Mouse (Mus musculus) midbrain, embryonic 11.5 days (tissue): ENCODE measurements around the gene Ndufaf3. TPM values are rescaled to one million over a fixed set of nuclear protein-coding genes. Genes with fewer than 3 reads are reported as not detected.
"Not testable (repeated sequence)": the region's sequence is repeated elsewhere in the genome, so short reads cannot be mapped to it uniquely, and the experiment has no call there.

Experiments
- ATAC-seq: fragments of 200-750 bp; cut with Nextera tagmentation; 2 replicates; pipeline ENCODE4 v1.8.0; 2017; ENCODE audit warnings: moderate TSS enrichment, moderate library complexity; ENCODE audit not compliant: low FRiP score
- DNase-seq: peaks from one replicate; pipeline ENCODE4 v3.0.0; 2015; ENCODE audit warnings: low spot score; ENCODE audit errors: missing footprints
- H3K27ac ChIP-seq: fragments of 300-500 bp; sonication (generic); 2 replicates; pipeline ENCODE4 v1.5.1; 2014; ENCODE audit warnings: low read depth, low read length
- H3K27me3 ChIP-seq: fragments of 300-500 bp; sonication (generic); 2 replicates; pipeline ENCODE4 v1.6.1; 2014; ENCODE audit warnings: mild to moderate bottlenecking, low read length, moderate library complexity, mixed read lengths; ENCODE audit not compliant: control insufficient read depth, insufficient read depth
- H3K36me3 ChIP-seq: fragments of 300-500 bp; sonication (generic); 2 replicates; pipeline ENCODE4 v1.6.1; 2014; ENCODE audit warnings: mild to moderate bottlenecking, low read length, moderate library complexity, mixed read lengths; ENCODE audit not compliant: control insufficient read depth, insufficient read depth
- H3K4me1 ChIP-seq: fragments of 300-500 bp; sonication (generic); 2 replicates; pipeline ENCODE4 v1.6.1; 2014; ENCODE audit warnings: low read length; ENCODE audit not compliant: control insufficient read depth, insufficient read depth
- H3K4me2 ChIP-seq: fragments of 300-500 bp; sonication (generic); 2 replicates; pipeline ENCODE4 v1.6.1; 2014; ENCODE audit warnings: mild to moderate bottlenecking, moderate library complexity
- H3K4me3 ChIP-seq: fragments of 300-500 bp; sonication (generic); 2 replicates; pipeline ENCODE4 v1.5.1; 2014; ENCODE audit warnings: low read depth, low read length
- H3K9ac ChIP-seq: fragments of 300-500 bp; sonication (generic); 2 replicates; pipeline ENCODE4 v1.6.1; 2014; ENCODE audit warnings: low read length
- H3K9me3 ChIP-seq: fragments of 300-500 bp; sonication (generic); 2 replicates; pipeline ENCODE4 v1.6.1; 2016; ENCODE audit warnings: low read length; ENCODE audit not compliant: control insufficient read depth
- WGBS: fragments of 180-500 bp; shearing (Covaris S2); extraction: QIAGEN DNeasy Blood & Tissue Kit; methylation state at CpG from one replicate; pipeline ENCODE4 v1.1.7; 2014; 5-methylcytosine and 5-hydroxymethylcytosine counted together
- polyA plus RNA-seq: library from polyadenylated mRNA; unstranded; fragments of >200 nt; fragmentation: Nextera tagmentation; extraction: Ambion mirVana; gene quantifications from 2 replicates; pipeline ENCODE4 v1.2.1, GENCODE M21; 2014

The Ndufaf3 gene
- 51.7 and 51.9 TPM in 2 replicates for polyA plus RNA-seq

GRCm38 (mm10) chr9:108566815-108567776, at the start of gene Ndufaf3:
Ndufaf3 (minus strand) TSS chr9:108567434.
- Histone ChIP-seq H3K27ac (peak within 1 kb of the TSS; percentile 85), H3K4me1 (peaks cover 32% of the 10 kb centered on the region), H3K4me2 (peak within 1 kb of the TSS; percentile 94), H3K36me3 (peaks cover 17% of the 10 kb centered on the region), H3K4me3 (peak within 1 kb of the TSS; percentile 69), H3K9me3 (no peaks in the 10 kb centered on the region), H3K27me3 (no peaks in the 10 kb centered on the region), H3K9ac (peak within 1 kb of the TSS; percentile 76)
- DNase-seq, result peak; percentile 100
- peak; percentile 82 for ATAC-seq
- under 1% methylated on average over 71 of the region's 73 CpGs for WGBS

DNA sequence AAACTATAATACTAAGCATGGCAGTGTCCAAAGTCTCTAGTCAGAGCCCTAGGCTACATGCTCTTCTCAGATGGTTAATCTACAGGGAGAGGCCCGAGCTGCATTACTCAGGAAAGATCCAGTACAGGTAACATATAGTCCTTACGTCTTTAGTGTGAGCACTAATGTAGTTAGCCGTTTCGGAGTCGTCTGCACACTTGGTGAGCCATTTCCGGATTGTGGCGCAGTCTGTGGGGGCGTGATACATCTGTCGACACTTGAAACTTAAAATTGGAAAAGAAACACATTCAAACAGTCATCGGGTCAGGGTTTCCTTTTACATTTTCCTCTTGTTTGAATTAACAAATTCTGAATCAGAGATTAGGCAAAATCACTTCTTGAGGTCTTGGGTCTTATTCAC, 44.3 kb upstream of the Ndufaf3 start:
- Histone ChIP-seq H3K36me3 (peaks cover 20% of the 10 kb centered on the region), H3K27ac (no peak overlapping the region), H3K27me3 (no peaks in the 10 kb centered on the region), H3K9ac (no peak overlapping the region), H3K9me3 (no peaks in the 10 kb centered on the region), H3K4me1 (no peaks in the 10 kb centered on the region), H3K4me2 (no peak overlapping the region), H3K4me3 (no peak overlapping the region)
- whole genome bisulfite sequencing, result 98% methylated on average over 10 of the region's 10 CpGs
- DNase-seq, result no peak
- no peak for ATAC-seq

- no peaks in the 10 kb centered on the region for H3K9me3 ChIP-seq
- ATAC-seq (no peak), DNase-seq (no peak)
- no peak overlapping the region for H3K27ac ChIP-seq
- no peaks in the 10 kb centered on the region for H3K27me3 ChIP-seq
- 95% methylated on average over 4 of the region's 4 CpGs for WGBS
- no peak overlapping the region for H3K4me2 ChIP-seq
- no peak overlapping the region for H3K4me3 ChIP-seq
- H3K36me3 ChIP-seq, result peaks cover 22% of the 10 kb centered on the region
- H3K4me1 ChIP-seq, result no peaks in the 10 kb centered on the region
- no peak overlapping the region for H3K9ac ChIP-seq
Measured at GRCm38 (mm10) chr9:108608889-108609288, 41.7 kb upstream of the Ndufaf3 start.

DNA sequence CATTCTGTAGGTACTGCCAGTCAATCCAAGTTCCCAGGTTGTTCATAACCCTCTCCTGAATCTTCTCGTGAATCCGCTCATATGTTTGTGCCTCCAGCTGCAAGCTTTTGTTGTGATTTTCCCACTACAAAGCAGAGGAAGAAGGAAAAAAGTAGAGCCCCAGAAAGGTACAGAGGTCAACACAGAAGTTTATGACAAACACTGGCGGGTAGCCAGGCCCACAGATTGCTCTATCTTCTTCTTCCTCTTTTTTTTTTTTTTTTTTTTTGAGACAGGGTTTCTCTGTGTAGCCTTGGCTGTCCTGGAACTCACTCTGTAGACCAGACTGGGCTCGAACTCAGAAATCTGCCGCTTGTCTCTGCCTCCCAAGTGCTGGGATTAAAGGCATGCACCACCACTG, 40.7 kb upstream of the Ndufaf3 start:
- H3K9ac ChIP-seq, H3K27ac ChIP-seq, H3K4me3 ChIP-seq, H3K9me3 ChIP-seq, H3K4me1 ChIP-seq, H3K27me3 ChIP-seq, H3K4me2 ChIP-seq, ATAC-seq, DNase-seq: not testable (repeated sequence)
- H3K36me3 ChIP-seq, result peaks cover 22% of the 10 kb centered on the region
- 97% methylated on average over 5 of the region's 5 CpGs for WGBS

GRCm38 (mm10) chr9:108601986-108602385, 34.8 kb upstream of the Ndufaf3 start:
- H3K4me1 ChIP-seq, result peaks cover 3% of the 10 kb centered on the region; the same call in 1 of the 2 replicates
- H3K27ac ChIP-seq, result no peak overlapping the region
- H3K9ac ChIP-seq, result no peak overlapping the region
- DNase-seq (no peak), ATAC-seq (no peak)
- no peaks in the 10 kb centered on the region for H3K27me3 ChIP-seq
- no peak overlapping the region for H3K4me3 ChIP-seq
- no peaks in the 10 kb centered on the region for H3K9me3 ChIP-seq
- WGBS, result 87% methylated on average over 4 of the region's 4 CpGs
- no peak overlapping the region for H3K4me2 ChIP-seq
- H3K36me3 ChIP-seq, result peaks cover 7% of the 10 kb centered on the region

GRCm38 (mm10) chr9:108600011-108600410, 32.8 kb upstream of the Ndufaf3 start:
- no peak overlapping the region for H3K4me2 ChIP-seq
- ATAC-seq (no peak), DNase-seq (no peak)
- H3K9ac ChIP-seq, result no peak overlapping the region
- no peaks in the 10 kb centered on the region for H3K9me3 ChIP-seq
- H3K27me3 ChIP-seq, result no peaks in the 10 kb centered on the region
- peaks cover 4% of the 10 kb centered on the region for H3K36me3 ChIP-seq
- H3K27ac ChIP-seq, result no peak overlapping the region
- no peak overlapping the region for H3K4me3 ChIP-seq
- H3K4me1 ChIP-seq, result peaks cover 3% of the 10 kb centered on the region; the same call in 1 of the 2 replicates
- WGBS, result 72% methylated on average over 2 of the region's 2 CpGs

DNA sequence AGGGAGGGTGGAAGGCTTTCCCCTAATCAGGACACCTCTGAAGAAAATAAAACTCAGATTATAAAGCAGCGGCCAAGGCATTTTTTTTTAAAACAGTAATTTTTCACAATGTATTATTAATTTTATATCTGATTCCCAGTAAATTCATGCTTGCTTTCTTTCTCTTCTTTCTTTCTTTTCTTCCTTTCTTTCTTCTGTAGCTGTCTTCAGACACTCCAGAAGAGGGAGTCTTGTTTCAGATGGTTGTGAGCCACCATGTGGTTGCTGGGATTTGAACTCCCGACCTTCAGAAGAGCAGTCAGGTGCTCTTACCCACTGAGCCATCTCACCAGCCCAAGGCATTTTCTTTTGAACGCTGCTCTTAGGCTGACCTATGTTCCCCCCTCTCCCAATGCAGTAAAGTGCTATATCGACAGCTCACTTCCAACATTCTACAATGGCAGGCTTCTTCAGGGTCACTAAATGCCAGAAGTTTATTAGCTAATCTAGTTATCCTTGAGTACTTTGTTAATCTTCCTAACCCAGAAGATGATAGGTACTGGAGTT, 31.9 kb upstream of the Ndufaf3 start:
- Histone ChIP-seq H3K9me3 (no peaks in the 10 kb centered on the region), H3K9ac (no peak overlapping the region), H3K36me3 (peaks cover 4% of the 10 kb centered on the region), H3K27ac (no peak overlapping the region), H3K4me1 (peaks cover 3% of the 10 kb centered on the region; the same call in 1 of the 2 replicates), H3K27me3 (no peaks in the 10 kb centered on the region), H3K4me3 (no peak overlapping the region), H3K4me2 (no peak overlapping the region)
- no peak for ATAC-seq
- 77% methylated on average over 4 of the region's 4 CpGs for WGBS
- DNase-seq, result peak; percentile 100

- H3K27me3 ChIP-seq, result no peaks in the 10 kb centered on the region
- H3K4me3 ChIP-seq, result peak within 1 kb of the TSS; percentile 63
- H3K9me3 ChIP-seq, result no peaks in the 10 kb centered on the region
- peak within 1 kb of the TSS; percentile 82 for H3K4me2 ChIP-seq
- H3K9ac ChIP-seq, result peak within 1 kb of the TSS; percentile 73
- ATAC-seq (peak; percentile 90), DNase-seq (peak; percentile 97)
- H3K36me3 ChIP-seq, result no peaks in the 10 kb centered on the region; the same call in 1 of the 2 replicates
- peaks cover 3% of the 10 kb centered on the region; the same call in 1 of the 2 replicates for H3K4me1 ChIP-seq
- 2% methylated on average over 69 of the region's 69 CpGs for WGBS
- H3K27ac ChIP-seq, result 0 out of 2 replicates have a peak within 1 kb of the TSS, but pooled peaks have one; percentile 3
Measured at GRCm38 (mm10) chr9:108596998-108597764, 29.9 kb upstream of the Ndufaf3 start, which contains the start of gene P4htm. P4htm (minus strand) TSS chr9:108597667.
